Mouse (Mus musculus): Measurements from ENCODE around the gene Dis3l. TPM values are rescaled to one million over a fixed set of nuclear protein-coding genes. Genes with fewer than 3 reads are reported as not detected.
"Not testable (repeated sequence)": the region's sequence is repeated elsewhere in the genome, so short reads cannot be mapped to it uniquely, and the experiment has no call there.

Dis3l gene
- total RNA-seq, 2 experiments from 2014 or later = 12.6 to 16.7 TPM

DNA sequence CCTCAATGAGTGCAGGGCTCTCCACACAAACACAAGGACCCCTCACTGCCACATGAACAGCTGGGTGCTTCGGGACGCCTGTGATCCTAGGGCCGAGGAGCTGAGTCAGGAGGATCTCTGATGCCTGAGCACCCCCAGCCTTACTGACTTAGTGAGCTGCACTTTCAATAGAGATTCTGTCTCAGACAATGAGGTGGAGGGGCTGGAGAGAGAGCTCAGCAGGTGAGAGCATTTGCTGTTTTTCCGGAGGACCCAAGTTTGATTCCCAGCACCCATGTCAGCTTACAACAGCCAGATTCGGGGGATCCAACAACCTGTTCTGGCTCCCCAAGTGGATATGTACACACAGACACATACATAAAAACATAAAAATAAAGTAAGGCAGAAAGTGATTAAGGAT is 24.1 kb downstream of the Dis3l start:
- no peak for DNase-seq

DNA sequence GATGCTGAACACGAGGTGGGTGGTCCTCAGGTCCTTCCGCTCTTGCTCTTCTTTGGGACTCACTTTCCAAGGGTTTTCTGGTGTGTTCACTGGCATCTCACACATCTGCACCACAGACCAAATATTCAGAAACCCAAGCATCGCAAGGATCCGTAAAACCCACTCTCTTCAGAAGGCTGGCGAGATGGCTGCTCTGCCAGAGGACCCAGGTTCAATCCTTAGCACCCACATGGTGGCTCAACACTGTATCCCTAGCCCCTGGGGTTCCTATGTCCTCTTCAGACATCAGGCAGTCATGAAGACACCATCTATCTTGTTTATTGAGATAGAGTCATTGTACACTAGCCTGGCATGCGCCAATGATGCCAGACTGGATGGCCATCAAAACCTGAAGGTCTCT is 26.4 kb downstream of the Dis3l start:
- DNase-seq = no peak

DNA sequence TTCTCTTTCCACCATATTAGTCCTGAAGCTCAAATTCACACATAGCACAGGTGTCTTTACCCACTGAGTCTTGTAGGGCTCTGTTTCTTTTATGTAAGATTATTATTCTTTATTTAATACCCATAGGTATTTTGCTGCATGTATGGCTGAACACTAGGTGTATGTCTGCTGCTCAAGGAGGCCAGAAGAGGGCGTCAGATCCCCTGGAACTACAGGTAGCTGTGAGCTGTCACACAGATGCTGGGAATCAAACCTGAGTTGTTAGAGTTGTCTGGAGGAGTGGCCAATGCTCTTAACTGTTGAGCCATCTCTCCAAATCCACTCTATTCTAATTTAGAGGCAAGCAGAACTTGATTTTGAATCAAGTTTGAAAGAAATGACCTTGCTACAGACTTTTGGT is 29.0 kb downstream of the Dis3l start:
- no peak for DNase-seq

- DNase-seq = no peak
Observed at GRCm38 (mm10) chr9:64310996-64311785, 29.9 kb downstream of the Dis3l start.

DNA sequence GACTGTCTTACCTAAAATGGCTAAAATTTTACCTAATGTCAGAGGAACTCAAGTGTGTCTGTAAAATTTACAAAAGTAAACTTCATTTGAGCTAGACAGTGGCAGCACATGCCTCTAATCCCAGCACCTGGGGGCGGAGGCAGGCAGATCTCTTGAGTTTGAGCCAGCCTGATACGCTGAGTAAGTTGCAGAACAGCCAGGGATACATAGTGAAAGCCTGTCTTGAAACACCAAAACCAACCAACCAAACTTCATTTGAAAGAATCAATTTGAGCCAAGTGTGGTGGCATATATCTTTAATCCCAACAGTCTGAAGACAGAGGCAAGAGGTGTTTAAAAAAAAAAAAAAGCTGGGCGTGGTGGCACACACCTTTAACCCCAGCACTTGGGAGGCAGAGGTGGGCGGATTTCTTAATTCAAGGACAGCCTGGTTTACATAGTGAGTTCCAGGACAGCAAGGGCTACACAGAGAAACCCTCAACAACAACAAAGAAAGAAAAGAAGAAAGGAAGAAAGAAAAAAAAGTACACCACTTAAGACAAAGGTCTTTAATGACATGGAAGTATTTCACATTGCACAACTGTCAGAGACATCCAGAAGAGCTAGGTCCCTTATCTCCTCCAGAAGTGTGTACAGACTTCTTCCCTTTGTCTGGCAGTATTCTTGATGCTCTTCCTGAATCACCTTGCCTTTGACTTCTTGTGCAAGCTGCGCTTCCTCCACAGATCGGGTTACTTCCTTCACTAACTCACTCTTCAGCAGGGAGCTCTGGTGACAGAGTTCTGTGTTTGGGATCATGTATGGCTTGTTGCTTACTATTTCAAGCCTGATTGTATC is 34.4 kb downstream of the Dis3l start:
- DNase-seq = no peak

DNA sequence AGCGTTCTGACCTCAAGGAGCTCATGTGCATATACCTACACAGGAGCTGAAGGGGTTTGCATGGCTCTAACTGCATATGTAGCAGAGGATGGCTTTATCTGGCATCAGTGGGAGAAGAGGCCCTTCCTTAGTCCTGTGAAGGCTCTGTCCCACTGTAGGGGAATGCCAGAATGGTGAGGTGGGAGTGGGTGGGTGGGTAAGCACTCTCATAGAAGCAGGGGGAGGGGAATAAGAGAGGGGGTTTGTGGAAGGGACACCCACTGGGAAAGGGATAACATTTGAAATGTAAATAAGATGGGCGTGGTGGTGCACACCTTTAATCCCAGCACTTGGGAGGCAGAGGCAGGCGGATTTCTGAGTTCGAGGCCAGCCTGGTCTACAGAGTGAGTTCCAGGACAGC is 38.0 kb downstream of the Dis3l start:
- DNase-seq = not testable (repeated sequence)

DNA sequence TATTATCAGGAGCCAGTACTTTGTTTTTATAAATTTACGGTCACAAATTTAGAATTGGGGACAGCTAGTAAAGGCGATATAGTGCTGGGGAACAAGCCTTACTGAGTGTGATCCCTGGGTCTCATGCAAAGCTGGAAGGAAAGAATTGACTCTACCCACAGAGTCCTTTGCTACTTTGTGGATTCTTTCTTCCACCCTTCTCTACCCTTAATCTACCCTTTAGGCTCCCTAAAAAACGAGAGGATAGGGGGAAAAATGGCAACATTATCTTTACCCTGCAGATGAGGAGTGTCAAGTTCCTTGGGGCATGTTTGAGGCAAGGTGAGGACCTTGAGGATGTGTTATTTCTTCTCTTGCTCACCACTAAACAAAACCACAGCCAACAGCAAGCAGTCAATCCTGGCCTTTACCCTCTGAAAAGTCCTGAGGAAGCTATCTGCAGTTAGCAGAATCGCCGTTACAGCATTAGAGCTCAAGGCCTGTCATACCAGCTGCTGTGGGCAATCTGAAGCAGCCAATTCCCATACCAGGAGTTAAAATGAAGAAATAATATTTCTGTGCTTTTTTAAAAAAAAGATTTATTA is 58.6 kb downstream of the Dis3l start:
- no peak for DNase-seq

GRCm38 (mm10) chr9:64281781-64282178 is 59.3 kb downstream of the Dis3l start:
- no peak for DNase-seq

DNA sequence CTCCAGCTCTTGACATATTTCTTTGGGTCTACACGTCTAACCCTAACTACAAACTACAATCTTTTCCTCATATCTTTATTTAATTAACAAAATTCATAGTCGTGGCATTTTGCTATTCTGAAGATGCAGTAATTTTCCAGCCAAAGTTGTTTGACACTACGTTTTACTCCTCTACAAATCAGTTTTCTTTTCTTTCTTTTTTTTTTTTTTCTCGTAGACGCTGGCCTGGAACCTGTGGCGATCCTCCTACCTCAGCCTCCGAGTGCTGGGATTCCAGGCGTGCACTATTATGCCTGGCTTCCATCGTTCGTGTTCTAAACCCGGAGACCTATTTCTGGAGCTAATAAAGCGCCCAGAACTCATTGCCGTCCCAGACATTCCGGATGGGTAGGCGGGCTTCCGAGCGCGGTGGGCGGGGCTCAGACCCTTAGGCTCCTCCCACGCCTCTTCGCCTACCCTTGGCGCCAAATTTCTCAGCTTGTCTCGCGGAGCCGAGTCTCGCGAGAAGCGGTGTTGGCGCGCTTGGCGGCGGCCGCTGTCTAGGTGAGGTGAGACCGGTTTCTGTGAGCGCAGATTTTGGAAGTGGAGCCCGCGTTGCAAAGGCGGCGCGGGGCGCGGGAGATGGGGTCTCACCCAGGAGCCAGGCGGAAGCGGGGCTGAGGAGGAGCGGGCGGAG is 59.8 kb downstream of the Dis3l start, which contains the start of gene Tipin:
Gene Tipin (plus strand): TSS at position 477 of the 676 bp plus-strand sequence.
- peak; percentile 97 for DNase-seq

DNA sequence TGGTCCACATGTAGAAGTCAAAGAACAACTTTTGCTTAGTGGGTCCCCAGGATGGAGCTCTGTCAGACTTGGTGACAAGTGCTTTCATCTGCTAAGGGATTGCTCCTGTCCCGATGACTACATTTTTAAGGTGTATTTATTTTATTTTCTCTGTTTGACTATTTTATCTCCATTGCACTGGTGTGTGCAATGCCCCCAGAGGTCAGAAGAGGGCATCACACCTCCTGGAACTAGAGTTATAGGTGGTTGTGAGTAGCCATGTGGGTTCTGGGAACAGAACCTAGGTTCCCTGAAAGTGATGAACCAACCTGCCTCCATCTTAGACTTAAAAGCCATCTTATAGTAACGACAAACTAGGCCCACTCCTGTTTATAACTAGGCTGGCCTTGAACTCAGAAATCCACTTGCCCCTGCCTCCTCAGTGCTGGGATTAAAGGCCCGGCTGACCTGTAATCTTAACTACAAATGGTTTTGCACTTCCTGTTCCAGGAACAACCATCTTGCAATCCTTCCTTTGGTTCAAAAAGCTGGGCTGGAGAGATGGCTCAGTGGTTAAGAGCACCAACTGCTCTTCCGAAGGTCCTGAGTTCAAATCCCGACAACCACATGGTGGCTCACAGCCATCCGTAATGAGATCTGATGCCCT is 62.3 kb downstream of the Dis3l start:
- no peak for DNase-seq

DNA sequence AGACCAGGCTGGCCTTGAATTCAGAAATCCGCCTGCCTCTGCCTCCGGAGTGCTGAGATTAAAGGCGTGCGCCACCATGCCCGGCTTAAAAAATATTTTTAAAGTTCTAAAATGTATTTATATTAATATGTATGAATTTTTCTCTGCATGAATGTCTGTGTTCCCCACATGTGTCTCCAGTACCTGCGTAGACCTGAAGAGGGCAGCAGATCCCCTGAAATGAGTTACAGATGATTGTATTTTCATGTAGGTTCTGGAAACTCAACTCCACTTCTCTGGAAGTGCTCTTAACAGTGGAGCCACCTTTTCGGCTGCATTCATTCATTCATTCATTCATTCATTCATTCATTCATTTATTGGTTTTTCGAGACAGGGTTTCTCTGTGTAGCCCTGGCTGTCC is 63.4 kb downstream of the Dis3l start:
- DNase-seq = peak; percentile 72

DNA sequence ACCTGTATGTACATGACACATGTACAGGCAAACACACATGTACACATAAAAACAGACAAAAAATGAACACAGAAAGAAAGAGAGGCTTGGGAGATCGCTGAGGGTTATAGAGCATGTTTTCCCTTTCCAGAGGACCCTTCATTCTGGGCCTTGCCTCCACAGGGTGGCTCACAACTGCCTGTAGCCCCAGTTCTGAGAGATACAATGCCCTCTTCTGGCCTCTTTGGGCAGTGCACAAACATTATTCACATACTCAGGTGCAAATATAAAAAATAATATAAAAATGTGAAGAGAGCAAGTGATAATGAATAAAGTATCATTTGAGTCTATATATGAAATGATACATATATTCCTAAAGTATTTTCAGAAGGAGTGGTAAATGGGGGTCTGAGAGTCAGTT is 66.2 kb downstream of the Dis3l start:
- DNase-seq = no peak

DNA sequence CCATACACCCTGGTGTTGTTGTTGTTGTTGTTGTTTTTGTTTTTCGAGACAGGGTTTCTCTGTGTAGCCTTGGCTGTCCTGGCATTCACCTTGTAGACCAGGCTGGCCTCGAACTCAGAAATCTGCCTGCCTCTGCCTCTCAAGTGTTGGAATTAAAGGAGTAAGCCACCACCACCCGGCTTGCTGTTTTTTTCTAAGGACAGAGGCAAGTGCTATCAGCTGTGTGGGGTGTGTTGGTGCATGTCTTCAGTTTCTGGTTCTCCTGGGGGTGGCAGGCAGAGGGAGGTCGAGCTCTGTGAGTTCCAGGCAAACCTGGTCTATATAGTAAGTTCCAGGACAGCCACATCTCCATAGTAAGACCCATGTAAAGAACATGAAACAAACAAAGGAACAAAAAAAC is 66.8 kb downstream of the Dis3l start:
- no peak for DNase-seq

DNA sequence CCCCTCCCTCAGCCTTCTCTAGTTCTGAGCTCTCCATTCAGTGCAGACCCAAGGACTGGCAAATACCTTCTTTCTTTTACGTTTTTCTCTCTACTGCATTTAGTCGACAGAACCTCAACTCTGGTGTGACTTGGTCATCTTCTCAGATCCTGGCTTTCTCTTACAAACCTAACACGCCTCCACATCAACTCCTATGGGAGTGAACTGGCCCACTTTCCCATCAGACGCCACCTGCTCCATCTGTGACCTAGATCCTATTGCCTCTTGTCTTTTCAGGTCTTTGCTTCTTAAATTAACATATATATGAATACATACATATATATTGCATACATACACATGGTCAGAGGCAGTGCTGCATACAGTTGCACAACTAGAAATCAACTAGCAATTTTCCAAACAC is 67.3 kb downstream of the Dis3l start:
- DNase-seq = no peak

GRCm38 (mm10) chr9:64272611-64273010 is 68.5 kb downstream of the Dis3l start:
- DNase-seq = peak; percentile 40

- no peak for DNase-seq
Observed at GRCm38 (mm10) chr9:64271249-64271648, 69.8 kb downstream of the Dis3l start.

GRCm38 (mm10) chr9:64268836-64269235 is 72.3 kb downstream of the Dis3l start:
- DNase-seq = not testable (repeated sequence)

DNA sequence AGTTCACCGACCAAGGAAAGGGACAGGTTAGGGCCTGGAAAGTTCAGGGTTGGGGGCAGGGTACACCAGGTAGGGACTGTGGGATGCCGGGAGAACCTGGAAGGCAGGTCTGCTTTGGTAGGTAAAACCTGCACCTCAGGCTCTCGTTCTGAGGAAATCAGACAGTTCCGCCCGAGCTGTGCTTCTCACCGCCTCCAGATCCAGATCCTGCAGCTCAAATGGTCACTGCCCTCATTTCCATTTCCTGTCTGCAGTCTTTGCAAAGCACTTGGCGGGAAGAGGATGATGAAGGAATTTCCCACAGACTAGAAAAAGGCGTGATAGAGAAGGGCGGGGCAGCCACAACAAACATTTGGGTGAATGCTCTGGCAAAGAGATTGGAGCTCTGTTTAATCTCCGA is 72.9 kb downstream of the Dis3l start:
- no peak for DNase-seq

DNA sequence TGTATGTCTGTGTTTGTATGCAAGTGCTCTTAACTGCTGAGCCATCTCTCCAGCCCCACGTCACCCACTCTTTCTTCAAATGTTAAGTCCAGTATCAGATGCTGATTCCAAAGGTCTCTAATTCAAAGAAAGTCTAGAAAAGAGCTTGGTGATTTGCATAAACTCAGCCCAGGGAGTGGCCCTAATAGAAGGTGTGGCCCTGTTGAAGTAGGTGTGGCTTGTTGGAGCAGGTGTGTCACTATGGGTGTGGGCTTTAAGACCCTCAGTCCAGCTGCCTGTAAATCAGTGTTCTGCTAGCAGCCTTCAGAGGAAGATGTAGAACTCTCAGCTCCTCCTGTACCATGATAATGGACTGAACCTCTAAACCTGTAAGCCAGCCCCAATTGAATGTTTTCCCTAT is 73.9 kb downstream of the Dis3l start:
- DNase-seq = no peak

DNA sequence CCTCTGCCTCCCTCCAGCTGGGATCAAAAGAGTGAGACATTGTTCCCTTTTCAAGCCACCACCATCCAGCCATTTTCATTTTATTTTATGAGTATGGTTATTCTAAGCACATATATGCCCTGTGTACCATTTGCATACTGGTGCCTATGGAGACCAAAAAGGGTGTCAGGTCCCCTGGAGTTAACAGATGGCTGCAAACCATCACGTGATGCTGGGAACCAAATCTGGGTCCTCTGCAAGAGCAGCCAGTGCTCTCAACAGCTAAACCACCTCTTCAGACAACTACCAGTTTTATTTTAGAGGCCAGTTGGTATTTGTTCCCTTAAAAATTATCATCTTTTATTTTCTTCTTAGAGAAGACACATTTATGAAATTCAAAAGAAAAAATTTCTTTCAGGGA is 76.3 kb downstream of the Dis3l start:
- no peak for DNase-seq

DNA sequence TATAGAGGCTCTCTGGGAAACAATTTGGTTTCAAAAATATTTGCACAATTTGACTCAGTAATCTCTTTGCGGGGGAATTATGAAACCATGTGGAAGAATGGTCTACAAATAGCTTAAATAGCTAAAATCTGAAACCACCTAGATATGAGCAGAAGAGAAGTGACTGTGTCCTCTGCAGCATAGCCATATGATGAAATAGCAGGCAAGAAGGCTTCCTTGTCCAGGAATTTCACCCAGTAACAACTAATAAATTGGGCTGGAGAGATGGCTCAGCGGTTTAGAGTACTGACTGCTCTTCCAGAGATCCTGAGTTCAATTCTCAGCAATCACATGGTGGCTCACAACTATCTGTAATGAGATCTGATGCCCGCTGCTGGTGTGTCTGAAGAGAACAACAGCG is 80.1 kb downstream of the Dis3l start:
- no peak for DNase-seq

GRCm38 (mm10) chr9:64259906-64260305 is 81.2 kb downstream of the Dis3l start:
- DNase-seq = no peak

Data from gastrocnemius, postnatal 10 days (tissue).